Mouse (Mus musculus) thymus, adult 2 months (tissue): ENCODE data around the gene Hnrnpul2. TPM values are rescaled to one million over a fixed set of nuclear protein-coding genes. Genes with fewer than 3 reads are reported as not detected.

Source experiments
- DNase-seq: peaks from one replicate; pipeline ENCODE4 v3.0.0; 2021
- H3K27ac ChIP-seq: fragments of 200-500 bp; 2 replicates; pipeline ENCODE4 v1.5.1; 2012; ENCODE audit warnings: low read length, control low read depth; ENCODE audit not compliant: control insufficient read depth, insufficient read depth
- H3K27me3 ChIP-seq: fragments of 200-500 bp; 2 replicates; pipeline ENCODE4 v1.6.1; 2012; ENCODE audit warnings: mild to moderate bottlenecking, low read length, moderate library complexity, mixed read lengths; ENCODE audit not compliant: control insufficient read depth, insufficient read depth
- H3K36me3 ChIP-seq: fragments of 200-500 bp; 2 replicates; pipeline ENCODE4 v1.6.1; 2012; ENCODE audit warnings: mild to moderate bottlenecking, low read length, moderate library complexity; ENCODE audit not compliant: control insufficient read depth, insufficient read depth
- H3K4me1 ChIP-seq: fragments of 200-500 bp; replicated peaks from 2 replicates; pipeline ENCODE4 v1.6.1; 2012; ENCODE audit warnings: low read length; ENCODE audit not compliant: control insufficient read depth, insufficient read depth
- H3K4me3 ChIP-seq: fragments of 200-500 bp; 2 replicates; pipeline ENCODE4 v1.5.1; 2012; ENCODE audit warnings: mild to moderate bottlenecking, low read length, control low read depth, moderate library complexity; ENCODE audit not compliant: control insufficient read depth, insufficient read depth
- CTCF ChIP-seq: fragments of 200-500 bp; IDR thresholded peaks from 2 replicates; pipeline ENCODE4 v1.5.1; 2012; ENCODE audit warnings: mild to moderate bottlenecking, control low read depth, low read length, moderate library complexity, borderline replicate concordance; ENCODE audit not compliant: control insufficient read depth, poor library complexity, insufficient read depth; ENCODE audit errors: extremely low read depth
- POLR2A ChIP-seq: fragments of 200-500 bp; IDR thresholded peaks from 2 replicates; pipeline ENCODE4 v1.6.1; 2012; ENCODE audit warnings: mild to moderate bottlenecking, low read length, control low read depth, moderate library complexity; ENCODE audit not compliant: control insufficient read depth, poor library complexity, insufficient read depth; ENCODE audit errors: extremely low read depth
- WGBS: fragments of 180-500 bp; shearing (Covaris S2); methylation state at CpG from one replicate; pipeline ENCODE4 v1.1.7; 2018; 5-methylcytosine and 5-hydroxymethylcytosine counted together
- polyA plus RNA-seq: library from polyadenylated mRNA; depleted of rRNA; stranded (reverse); fragments of >200 nt; gene quantifications from 2 replicates; pipeline ENCODE4 v1.2.3, GENCODE M21; 2012

Hnrnpul2 gene
- polyA plus RNA-seq, 1 experiment = 29.3 TPM

- under 1% methylated on average over 30 of the region's 30 CpGs for WGBS
- Histone ChIP-seq H3K27ac (peak within 1 kb of the TSS; percentile 28; the same call in 1 of the 2 replicates), H3K36me3 (0 out of 2 replicates have a peak, but pooled peaks cover 6% of the 10 kb centered on the region), H3K4me3 (peak within 1 kb of the TSS; percentile 77), H3K27me3 (no peaks in the 10 kb centered on the region), H3K4me1 (peaks cover 19% of the 10 kb centered on the region; the same call in 1 of the 2 replicates)
- TF ChIP-seq POLR2A (peak; percentile 59; the same call in 1 of the 2 replicates), CTCF (no peak)
- DNase-seq = peak; percentile 92
These were observed 17.5 kb upstream of the Hnrnpul2 start, which contains the start of gene Zbtb3 for GRCm38 (mm10) chr19:8802130-8802821. TSS of gene Zbtb3 (plus strand) at chr19:8802555.

- DNase-seq = no peak
- Histone ChIP-seq H3K4me3 (no peak overlapping the region), H3K36me3 (peaks cover 11% of the 10 kb centered on the region; the same call in 1 of the 2 replicates), H3K27ac (no peak overlapping the region), H3K4me1 (peaks cover 15% of the 10 kb centered on the region; the same call in 1 of the 2 replicates), H3K27me3 (no peaks in the 10 kb centered on the region)
- no peak for TF ChIP-seq CTCF
- no peak for TF ChIP-seq POLR2A
- WGBS = 86% methylated on average over 9 of the region's 9 CpGs
These were observed 16.5 kb upstream of the Hnrnpul2 start for GRCm38 (mm10) chr19:8803204-8803780.

DNA sequence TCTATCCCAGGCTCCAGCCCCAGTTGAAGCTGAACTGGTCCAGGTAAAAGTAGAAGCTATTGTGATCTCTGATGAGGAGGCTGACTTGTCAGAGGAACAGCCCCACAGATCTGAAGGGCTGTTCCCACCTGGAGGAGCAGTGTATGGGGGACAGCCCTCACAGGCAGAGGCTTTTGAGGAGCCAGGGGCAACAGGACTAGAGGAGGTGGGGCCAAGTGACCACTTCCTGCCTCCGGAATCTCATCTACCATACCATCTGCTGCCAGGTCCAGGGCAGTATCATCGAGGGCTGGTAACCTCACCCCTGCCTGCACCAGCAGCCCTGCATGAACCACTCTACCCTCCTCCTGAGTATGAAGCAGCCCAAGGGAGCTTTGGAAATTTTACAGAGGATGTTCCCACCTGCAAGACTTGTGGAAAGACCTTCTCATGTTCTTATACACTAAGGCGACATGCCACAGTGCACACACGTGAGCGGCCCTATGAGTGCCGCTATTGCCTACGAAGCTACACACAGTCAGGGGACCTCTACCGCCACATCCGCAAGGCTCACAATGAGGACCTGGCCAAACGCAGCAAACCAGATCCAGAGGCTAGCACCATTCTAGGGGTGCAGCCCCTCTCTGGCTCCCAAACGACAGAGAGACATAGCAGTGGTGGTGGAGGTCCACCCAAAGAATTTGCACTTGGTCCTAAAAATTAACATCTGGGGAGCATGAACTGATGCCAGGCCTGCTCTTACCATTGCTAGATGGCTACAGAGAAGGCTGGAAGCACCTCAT is 15.7 kb upstream of the Hnrnpul2 start:
- peaks cover 16% of the 10 kb centered on the region; the same call in 1 of the 2 replicates for H3K36me3 ChIP-seq
- H3K27ac ChIP-seq = no peak overlapping the region
- H3K27me3 ChIP-seq = no peaks in the 10 kb centered on the region
- DNase-seq = no peak
- H3K4me1 ChIP-seq = peaks cover 13% of the 10 kb centered on the region; the same call in 1 of the 2 replicates
- WGBS = 80% methylated on average over 11 of the region's 11 CpGs
- TF ChIP-seq CTCF (no peak), POLR2A (no peak)
- no peak overlapping the region for H3K4me3 ChIP-seq

DNA sequence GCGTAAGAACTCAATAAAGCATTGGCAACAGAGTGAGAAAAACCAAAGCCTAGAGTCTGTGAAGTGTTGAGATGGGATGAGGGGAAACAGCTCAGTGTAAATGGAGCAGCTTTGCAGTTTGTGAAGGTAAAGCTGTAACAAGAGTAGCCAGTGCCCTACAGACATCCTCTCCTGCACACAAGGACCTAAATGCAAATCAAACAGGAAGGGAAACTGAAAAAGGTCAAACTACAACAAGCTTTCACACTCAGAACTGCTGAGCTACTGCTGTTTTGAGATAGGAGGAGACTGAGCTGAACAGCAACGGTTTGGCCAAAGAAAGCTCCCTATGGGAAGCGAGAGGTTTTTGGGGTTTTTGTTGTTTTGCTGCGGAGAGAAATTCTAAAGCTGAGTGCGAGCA is 13.0 kb upstream of the Hnrnpul2 start:
- peaks cover 36% of the 10 kb centered on the region for H3K36me3 ChIP-seq
- no peak overlapping the region for H3K27ac ChIP-seq
- peaks cover 13% of the 10 kb centered on the region; the same call in 1 of the 2 replicates for H3K4me1 ChIP-seq
- WGBS = 89% methylated on average over 5 of the region's 5 CpGs
- no peak for TF ChIP-seq POLR2A
- no peak for TF ChIP-seq CTCF
- H3K4me3 ChIP-seq = no peak overlapping the region
- no peaks in the 10 kb centered on the region for H3K27me3 ChIP-seq
- DNase-seq = no peak

- Histone ChIP-seq H3K4me3 (no peak overlapping the region), H3K4me1 (peaks cover 6% of the 10 kb centered on the region), H3K27ac (no peak overlapping the region), H3K27me3 (no peaks in the 10 kb centered on the region), H3K36me3 (peaks cover 29% of the 10 kb centered on the region)
- WGBS = 91% methylated on average over 11 of the region's 11 CpGs
- no peak for DNase-seq
- no peak for TF ChIP-seq POLR2A
- no peak for TF ChIP-seq CTCF
These were observed 4.0 kb upstream of the Hnrnpul2 start for GRCm38 (mm10) chr19:8815812-8816211.

- H3K27ac ChIP-seq = no peak overlapping the region
- no peaks in the 10 kb centered on the region for H3K27me3 ChIP-seq
- no peak for TF ChIP-seq POLR2A
- TF ChIP-seq CTCF = no peak
- no peak for DNase-seq
- WGBS = 84% methylated on average over 3 of the region's 3 CpGs
- peaks cover 20% of the 10 kb centered on the region for H3K36me3 ChIP-seq
- H3K4me3 ChIP-seq = no peak overlapping the region
- peaks cover 6% of the 10 kb centered on the region for H3K4me1 ChIP-seq
These were observed 2.8 kb upstream of the Hnrnpul2 start for GRCm38 (mm10) chr19:8817001-8817400.
